Mouse (Mus musculus): ENCODE data around the gene Baiap2.

- TF ChIP-seq CTCF (conservative IDR thresholded peaks at IDR 0.05; ENCODE audit: insufficient read depth, insufficient read length, low read depth, low read length) = no peak
- TF ChIP-seq POLR2A (IDR thresholded peaks at IDR 0.05; ENCODE audit: low read depth, low read length) = no peak
These were observed 85.9 kb downstream of the Baiap2 start for GRCm38 (mm10) chr11:120028319-120029092.

All from kidney, adult 2 months (tissue).